Mouse (Mus musculus) stomach, postnatal 0 days (tissue): ENCODE data around the gene Dpy19l1.

Experiments
- CTCF ChIP-seq: IDR thresholded peaks from 2 replicates; pipeline ENCODE4 v1.5.1; 2016; ENCODE audit warnings: antibody characterized with exemption, low read depth, mild to moderate bottlenecking, moderate library complexity
- EP300 ChIP-seq: optimal IDR thresholded peaks from 2 replicates; pipeline ENCODE3; 2016; ENCODE audit warnings: antibody characterized with exemption

- TF ChIP-seq CTCF: no peak
- TF ChIP-seq EP300: no peak
Observed at GRCm38 (mm10) chr9:24434901-24435300, 68.0 kb downstream of the Dpy19l1 start.
